Mouse (Mus musculus): Measurements from ENCODE around the gene Fgfr1op2. TPM values are rescaled to one million over a fixed set of nuclear protein-coding genes. Genes with fewer than 3 reads are reported as not detected.

The Fgfr1op2 gene
- polyA plus RNA-seq (2012; rRNA removed), result 31.7 and 33.6 TPM in 2 replicates

GRCm38 (mm10) chr6:146576903-146577302 lies at the start of gene Fgfr1op2:
Gene Fgfr1op2 (plus strand): TSS chr6:146577203.

DNA sequence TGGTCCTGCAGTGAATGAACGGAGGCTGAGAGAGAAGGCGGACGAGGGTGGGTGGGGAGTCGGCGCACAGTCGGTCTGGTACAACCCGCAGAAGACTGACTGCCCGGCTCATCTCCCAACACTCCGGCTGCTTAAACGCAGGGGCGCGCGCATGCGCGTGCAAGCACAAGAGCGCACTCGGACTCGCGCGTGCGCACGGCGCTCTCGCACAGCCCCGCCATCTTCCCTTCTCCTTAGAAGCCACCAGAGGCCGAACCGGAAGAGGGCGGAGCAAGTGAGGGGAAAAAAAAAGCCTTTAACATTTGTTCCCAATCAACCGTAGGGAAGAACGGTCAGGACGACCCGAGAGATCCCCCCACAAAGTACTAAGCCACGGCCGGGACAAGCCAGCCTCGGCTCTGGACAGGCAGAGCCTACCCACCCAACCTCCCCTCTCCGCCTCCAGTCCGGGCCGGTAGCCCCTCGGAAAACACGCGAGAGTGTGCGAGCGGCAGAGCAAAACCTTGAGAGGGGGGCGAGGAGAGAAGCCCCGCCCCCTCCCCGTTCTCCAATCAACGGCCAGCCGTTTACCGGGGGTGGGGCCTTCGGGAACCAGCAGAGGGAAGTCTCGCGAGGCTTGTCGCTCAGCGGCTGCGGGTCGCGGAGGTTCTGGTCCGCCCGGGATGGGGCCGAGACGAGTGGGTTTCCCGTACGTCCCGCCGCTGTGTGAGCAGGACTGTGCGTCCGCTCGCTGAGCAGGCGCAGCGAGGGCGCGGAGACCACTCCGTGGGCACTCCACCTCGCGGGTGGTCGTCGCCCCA lies 507 bp downstream of the Fgfr1op2 start, which contains the start of gene Ints13:
Ints13 (minus strand) TSS at position 526 of the 800 bp plus-strand sequence.

GRCm38 (mm10) chr6:146642276-146643183 lies 65.5 kb downstream of the Fgfr1op2 start, which contains the start of the genes Med21 and Tm7sf3:
Gene Med21 (plus strand): TSS chr6:146642547.
Gene Tm7sf3 (minus strand): TSS chr6:146642824.

Other genes starting within 250 kb of the Fgfr1op2 start
- gene Itpr2, start 75.0 kb upstream of the Fgfr1op2 start, polyA plus RNA-seq (2012; rRNA removed), result 2.2 and 2.7 TPM in 2 replicates
- gene Ints13, start 632 bp downstream of the Fgfr1op2 start, polyA plus RNA-seq (2012; rRNA removed), result 56.2 and 56.4 TPM in 2 replicates
- 82.2 and 90.9 TPM in 2 replicates for gene Med21, start 65.3 kb downstream of the Fgfr1op2 start, polyA plus RNA-seq (2012; rRNA removed)
- gene Tm7sf3, start 65.6 kb downstream of the Fgfr1op2 start, polyA plus RNA-seq (2012; rRNA removed), result 18.8 TPM in 2 replicates
- gene Stk38l, start 147.8 kb downstream of the Fgfr1op2 start, polyA plus RNA-seq (2012; rRNA removed), result 6.9 and 7.2 TPM in 2 replicates
- gene Arntl2, start 218.9 kb downstream of the Fgfr1op2 start, polyA plus RNA-seq (2012; rRNA removed), result 11.8 and 14.5 TPM in 2 replicates

Measured in central nervous system, embryonic 18 days (tissue).